Mouse (Mus musculus) MEL-GATA-1-ER (cell line): ENCODE data around the gene Ccdc146.
"Not testable (repeated sequence)": the region's sequence is repeated elsewhere in the genome, so short reads cannot be mapped to it uniquely, and the experiment has no call there.

Experiments
- DNase-seq: peaks from one replicate; pipeline ENCODE4 v3.0.0-alpha.2; 2012; ENCODE audit warnings: low read depth; ENCODE audit errors: extremely low read depth

The Ccdc146 gene

DNA sequence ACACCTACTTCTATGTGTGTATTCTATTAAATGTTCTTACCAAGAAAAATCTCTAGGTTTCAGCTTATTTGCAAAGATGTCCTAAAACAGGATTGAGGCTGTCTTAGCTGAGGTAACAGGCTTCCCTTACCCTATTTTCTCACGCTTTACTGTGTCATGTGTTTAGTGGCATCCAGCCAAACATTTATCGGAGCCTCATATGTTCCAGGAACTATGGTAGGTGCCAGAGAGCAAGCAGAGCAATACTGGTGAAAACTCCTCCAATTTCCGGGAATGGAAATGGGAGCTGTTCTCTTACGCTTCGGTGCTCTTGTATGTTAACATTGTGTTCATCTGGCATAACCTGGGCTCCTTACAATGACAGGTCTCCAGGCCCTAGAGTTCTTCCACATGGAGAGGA, 92.8 kb downstream of the Ccdc146 start:
- peak; percentile 78 for DNase-seq

DNA sequence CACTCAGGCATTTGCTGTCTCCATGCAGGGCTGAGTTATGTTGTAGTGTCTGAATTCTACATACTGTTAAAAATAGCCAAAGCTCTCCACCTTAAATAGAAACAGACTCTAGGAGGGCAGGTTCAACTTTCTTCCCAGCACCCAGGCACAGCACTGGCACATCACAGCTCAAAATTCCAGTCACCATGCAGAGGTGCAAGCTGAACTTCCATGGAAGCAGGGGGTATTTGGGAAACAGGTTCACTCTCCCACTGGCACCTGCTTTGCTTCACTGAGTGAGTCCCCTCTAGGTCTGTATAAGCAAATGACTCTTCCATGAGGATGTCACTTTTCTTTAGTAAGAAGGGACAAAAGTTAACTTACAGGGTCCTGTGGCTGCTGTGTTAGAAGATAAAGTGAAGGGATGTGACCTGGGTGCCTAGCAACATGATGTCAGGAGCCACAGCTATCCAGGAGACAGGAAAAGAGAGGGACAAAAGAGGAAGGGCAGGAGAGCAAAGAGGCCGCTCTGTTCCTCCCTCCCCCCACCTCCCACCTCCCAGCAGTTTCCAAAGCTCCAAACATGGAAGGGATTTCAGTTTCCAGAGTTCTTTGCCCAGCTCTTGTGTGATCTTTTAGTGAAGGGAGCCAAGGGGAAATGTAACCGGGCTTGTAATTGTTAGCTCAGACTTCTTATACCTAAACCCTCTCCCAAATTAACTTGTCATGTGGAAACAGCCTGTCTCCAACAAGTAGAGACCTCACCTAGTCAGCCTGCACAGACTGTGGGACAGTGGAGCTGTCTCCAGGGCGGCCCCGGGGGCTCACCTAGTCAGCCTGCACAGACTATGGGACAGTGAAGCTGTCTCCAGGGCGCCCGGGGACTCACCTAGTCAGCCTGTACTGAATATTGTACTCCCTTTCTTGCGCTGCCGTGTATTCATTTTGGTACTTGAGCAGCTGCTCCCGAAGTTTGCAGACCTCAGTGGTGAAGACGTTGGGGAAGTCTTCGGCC, 94.5 kb downstream of the Ccdc146 start:
- DNase-seq = peak; percentile 52

DNA sequence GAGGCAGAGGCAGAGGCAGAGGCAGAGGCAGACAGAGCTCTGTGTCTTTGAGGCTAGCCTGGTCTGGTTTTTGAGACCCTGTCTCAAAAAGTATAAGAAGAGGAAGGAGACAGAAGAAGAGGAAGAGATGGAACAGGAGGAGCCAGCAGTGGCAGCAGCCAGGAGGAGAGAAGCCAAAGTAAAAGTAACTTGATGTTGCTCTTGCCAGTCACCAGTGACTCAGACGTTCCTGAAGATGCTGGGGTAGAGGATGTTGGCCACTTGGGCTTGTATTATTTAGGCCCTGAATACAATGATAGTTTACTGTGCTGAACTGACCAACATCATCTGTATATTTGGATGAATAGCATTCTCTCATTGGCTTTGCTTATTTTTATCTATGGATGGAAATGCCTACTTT, 95.9 kb downstream of the Ccdc146 start:
- no peak for DNase-seq

DNA sequence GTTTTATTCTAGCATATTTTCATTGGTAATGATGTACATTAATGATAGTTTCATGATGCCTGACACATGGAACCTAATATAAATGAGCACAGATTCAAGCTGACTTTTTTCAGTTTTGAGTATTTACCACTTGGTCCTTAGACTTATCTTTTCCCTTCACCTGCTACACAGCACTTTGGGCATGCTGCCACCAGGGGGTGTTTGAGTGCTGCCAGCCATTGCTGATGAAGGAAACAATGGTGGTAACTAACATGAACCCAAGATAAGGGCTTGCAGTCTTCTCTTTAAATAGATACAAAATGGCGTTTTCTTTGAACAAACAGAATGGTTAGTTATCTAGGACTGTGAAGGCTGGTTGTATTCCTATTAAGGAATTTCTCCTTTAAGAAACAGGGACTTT, 98.0 kb downstream of the Ccdc146 start:
- DNase-seq = peak; percentile 87

DNA sequence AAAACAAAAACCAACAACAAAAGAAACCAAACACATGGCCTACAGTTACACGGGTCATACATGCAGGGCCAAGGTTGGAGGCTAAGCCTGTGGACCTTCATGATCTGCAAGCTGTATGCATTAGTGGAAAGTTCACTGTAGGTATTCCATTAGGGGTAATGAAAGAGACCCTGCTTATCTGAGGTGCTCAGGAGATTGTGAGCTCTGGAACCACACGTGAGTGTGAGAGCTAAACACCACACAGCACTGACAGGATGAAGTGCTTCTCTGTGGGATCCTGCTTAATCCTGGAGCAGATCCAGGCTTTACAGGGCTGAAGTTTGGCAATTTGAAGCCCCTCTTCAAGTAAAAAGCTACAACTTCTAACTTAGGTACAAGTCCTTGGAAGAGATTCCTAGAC, 104.3 kb downstream of the Ccdc146 start:
- no peak for DNase-seq

- DNase-seq = no peak
Measured at GRCm38 (mm10) chr5:21314696-21315095, 109.8 kb downstream of the Ccdc146 start.

DNA sequence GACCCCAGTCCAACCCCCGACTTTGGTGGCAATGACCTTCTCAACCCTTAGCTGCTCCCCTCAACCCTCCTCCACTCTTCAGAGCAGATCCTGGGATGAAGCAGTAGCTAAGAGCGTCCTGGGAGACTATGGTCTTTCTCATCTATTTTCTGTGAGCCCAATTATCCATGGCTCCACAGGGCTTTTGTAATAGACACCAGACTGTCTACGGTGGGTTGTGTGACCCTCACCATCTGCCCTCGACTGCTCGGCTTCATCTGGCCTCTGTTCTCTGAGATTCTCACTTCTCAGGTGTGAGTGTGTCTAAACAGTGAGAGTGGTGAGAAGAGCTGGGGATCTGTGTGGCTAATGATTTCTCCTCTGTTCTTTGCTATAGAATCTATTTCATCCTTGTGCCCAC, 117.3 kb downstream of the Ccdc146 start:
- no peak for DNase-seq

GRCm38 (mm10) chr5:21301011-21301410, 123.5 kb downstream of the Ccdc146 start:
- no peak for DNase-seq

DNA sequence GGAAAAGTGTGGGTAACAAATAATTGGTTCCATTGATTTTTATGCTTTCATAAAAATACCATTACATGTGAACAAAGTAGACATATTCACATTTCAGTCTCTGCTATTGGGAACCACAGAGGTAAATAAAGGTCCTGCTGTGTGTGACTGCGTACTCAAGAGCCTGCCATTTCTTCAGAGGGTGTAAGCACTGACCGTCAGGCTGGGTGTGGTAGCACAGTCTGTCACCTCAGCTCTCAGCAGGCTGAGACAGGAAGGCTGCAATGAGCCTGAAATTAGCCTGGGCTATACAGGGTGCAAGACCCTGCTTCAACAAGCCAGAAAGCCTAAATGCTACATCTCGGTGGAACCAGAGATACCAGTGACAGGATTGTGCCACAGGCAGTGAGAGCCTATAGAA, 124.4 kb downstream of the Ccdc146 start:
- no peak for DNase-seq

DNA sequence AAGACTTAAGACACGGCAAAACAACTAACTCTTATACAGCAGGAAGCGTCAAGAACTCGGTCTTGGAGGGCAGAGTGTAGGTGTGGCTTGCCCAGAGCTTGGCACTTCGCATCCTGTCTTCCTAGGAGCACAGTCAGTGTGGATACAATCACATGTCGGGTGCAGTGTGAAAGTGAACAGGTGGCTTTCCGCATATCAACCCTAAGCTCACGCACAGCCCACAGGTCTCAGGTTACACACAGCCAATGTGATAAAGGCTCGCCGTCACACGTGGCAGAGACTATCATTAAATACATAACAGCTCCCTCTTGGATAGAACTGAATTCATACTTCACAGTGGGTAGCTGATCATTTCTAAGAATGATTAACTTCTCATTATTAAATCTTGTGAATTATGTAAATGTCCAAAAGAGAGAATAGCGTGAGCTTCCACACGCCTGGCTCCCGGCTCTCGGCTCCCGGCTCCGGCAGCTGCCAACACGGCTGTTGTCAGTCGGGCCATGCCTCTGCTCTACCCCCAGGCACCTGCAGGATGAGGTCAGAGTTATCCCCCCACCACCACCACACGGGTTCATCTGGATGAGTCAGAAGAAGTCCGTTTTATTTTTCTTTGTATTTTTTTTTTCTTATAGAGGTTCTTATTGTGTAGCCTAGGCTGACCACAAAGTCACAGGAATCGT, 125.3 kb downstream of the Ccdc146 start:
- no peak for DNase-seq

DNA sequence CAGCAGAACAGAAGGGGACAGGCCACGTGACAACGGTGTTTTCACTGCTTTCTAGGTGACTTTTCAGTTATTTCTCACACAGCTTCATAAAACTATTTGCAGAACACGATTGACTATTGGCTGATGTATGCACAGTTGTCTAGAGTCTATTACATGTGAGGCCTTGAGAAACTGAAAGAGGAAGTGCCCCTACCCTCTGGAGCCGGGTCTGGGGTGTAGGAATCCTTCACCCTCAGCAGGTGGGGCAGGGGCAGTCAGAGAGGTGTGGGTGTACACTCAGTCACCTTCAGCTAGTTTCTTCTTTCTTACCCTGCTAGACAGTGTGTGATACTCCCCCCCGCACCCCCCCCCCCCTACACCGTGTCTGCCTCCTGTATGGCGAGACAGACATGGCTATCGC, 128.8 kb downstream of the Ccdc146 start:
- DNase-seq = peak; percentile 26

DNA sequence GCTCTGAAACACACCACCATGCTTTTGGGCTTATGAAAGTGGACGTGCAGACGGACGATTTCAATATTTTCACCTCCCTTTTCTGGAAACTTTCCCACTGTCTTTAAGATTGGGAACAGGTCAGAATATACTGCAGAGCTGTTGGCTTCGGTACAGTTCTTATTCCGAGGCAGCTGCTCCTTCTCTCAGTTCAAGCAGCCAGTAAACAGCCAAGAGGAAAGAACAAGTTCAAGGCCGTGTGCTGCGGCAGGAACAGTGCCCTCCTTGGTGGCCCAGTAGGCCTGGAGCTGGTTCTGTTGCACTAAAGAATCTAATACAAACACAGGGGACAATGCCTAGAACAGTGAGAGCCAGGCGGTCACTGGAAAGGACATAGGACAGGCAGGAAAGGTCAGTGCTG, 133.9 kb downstream of the Ccdc146 start:
- no peak for DNase-seq

GRCm38 (mm10) chr5:21288658-21289435, 135.6 kb downstream of the Ccdc146 start:
- peak; percentile 20 for DNase-seq

DNA sequence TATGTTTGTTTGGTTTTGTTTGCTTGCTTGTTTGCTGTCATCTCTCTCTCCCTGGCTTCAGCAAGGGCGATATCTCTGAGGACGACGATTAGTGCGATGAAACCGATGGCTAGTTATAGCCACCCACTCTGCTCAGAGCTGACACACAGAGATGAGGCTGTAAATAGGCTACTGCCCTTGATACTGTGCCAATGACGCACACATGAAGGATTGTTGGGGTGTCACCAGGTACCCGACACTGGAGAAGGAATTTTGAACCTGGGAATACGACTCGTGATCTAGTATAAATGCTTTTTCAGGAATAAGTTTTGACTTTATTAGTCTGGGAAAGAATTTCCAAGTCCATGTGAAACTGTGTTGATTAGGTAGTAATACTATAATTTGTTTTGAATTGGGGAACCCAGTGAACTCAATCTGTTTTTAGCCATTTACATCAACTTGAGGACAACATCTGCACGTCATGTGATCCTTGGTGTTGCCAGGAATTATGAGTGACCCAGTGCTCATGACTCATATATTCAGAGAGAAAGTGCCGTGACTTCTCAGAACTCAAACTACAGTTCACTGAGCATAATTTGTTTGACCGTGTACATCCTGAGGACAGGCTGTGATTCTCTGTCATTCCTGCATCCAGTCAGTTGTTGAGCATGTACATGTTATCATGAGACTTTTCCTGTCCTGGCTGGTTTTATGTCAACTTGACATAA, 141.0 kb downstream of the Ccdc146 start:
- DNase-seq = no peak

DNA sequence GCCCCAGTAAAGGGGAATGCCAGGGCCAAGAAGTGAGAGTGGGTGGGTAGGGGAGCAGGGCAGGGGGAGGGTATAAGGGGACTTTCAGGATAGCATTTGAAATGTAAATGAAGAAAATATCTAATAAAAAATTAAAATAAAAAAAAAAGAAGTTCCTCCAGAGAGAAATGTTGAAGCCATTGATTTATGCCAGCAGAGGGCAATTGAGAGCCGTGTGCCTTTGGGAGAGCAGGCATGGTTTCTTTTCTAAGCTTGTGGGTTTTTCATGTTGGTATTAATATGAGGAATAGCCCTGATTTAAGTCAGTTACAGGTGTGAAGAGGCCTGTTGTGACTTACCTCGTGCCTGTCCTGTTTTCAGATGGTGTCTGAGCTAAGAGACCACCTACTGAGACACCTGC, 146.8 kb downstream of the Ccdc146 start:
- not testable (repeated sequence) for DNase-seq

- DNase-seq = no peak
Measured at GRCm38 (mm10) chr5:21271386-21272354, 152.8 kb downstream of the Ccdc146 start.

GRCm38 (mm10) chr5:21270756-21271155, 153.7 kb downstream of the Ccdc146 start:
- DNase-seq = no peak

- DNase-seq = no peak
Measured at GRCm38 (mm10) chr5:21269446-21269845, 155.0 kb downstream of the Ccdc146 start.

GRCm38 (mm10) chr5:21267090-21267489, 157.4 kb downstream of the Ccdc146 start:
- DNase-seq = no peak

DNA sequence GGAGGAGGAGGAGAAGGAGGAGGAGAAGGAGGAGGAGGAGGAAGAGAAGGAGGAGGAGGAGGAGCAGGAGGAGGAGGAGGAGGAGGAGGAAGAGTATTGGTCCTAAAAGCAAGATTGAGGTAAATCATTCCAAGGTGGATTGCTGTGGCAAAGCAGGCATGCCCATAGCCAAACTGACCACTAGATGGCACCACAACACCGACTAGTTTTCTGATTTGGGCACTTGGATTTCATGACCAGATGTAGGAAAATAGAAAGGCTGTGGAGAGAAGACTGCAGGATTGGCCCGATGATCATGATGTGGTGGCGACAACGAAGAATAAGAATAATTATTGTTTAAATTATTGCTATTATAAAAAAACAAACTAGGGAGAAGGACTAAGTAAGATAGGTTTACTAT, 159.4 kb downstream of the Ccdc146 start:
- DNase-seq = peak; percentile 70
